Mouse (Mus musculus) CH12.LX (cell line): Measurements from ENCODE around the gene Kif22. TPM values are rescaled to one million over a fixed set of nuclear protein-coding genes. Genes with fewer than 3 reads are reported as not detected.
A peak's percentile ranks its signal among the peaks of the same experiment; 100 is the strongest.

Experiments
- DNase-seq: peaks from one replicate; pipeline ENCODE4 v3.0.0-alpha.2; 2013; ENCODE audit errors: extremely low read depth
- H3K27ac ChIP-seq: 2 replicates; pipeline ENCODE4 v1.5.1; 2012; ENCODE audit warnings: low read depth, mild to moderate bottlenecking, control low read depth, moderate library complexity; ENCODE audit not compliant: insufficient read depth
- H3K27me3 ChIP-seq: replicated peaks from 2 replicates; pipeline ENCODE3; 2012; ENCODE audit warnings: inconsistent platforms
- H3K36me3 ChIP-seq, 2 experiments: replicated peaks in 1 of 2; 2 replicates each; pipeline versions ENCODE3 to v1.6.1; 2012; ENCODE audit warnings: inconsistent platforms in 1 of 2, low read length in 1 of 2, mild to moderate bottlenecking in 1 of 2, mixed read lengths in 1 of 2, moderate library complexity in 1 of 2; ENCODE audit not compliant: control insufficient read depth in 1 of 2, insufficient read depth in 1 of 2
- H3K4me1 ChIP-seq, 2 experiments: 2 replicates each; pipeline ENCODE4 v1.6.1; 2012; ENCODE audit warnings: inconsistent platforms in 1 of 2, moderate library complexity in 1 of 2; ENCODE audit not compliant: insufficient read depth in 2 of 2, control insufficient read depth in 1 of 2
- H3K4me2 ChIP-seq: 2 replicates; pipeline ENCODE4 v1.6.1; 2012; ENCODE audit warnings: low read depth, mild to moderate bottlenecking, control low read depth; ENCODE audit not compliant: poor library complexity, insufficient read depth, severe bottlenecking
- H3K4me3 ChIP-seq, 3 experiments: fragments of 150-350 bp in 1 of 3; sonication (generic) in 1 of 3; replicated peaks in 1 of 3; 2 replicates each; pipeline versions ENCODE3 to v1.5.1; 2011 to 2012; ENCODE audit warnings: low read depth in 2 of 3, low read length in 2 of 3, mild to moderate bottlenecking in 2 of 3, moderate library complexity in 2 of 3, control low read depth in 1 of 3, improper control_type of control experiment in 1 of 3, inconsistent platforms in 1 of 3, mixed read lengths in 1 of 3; ENCODE audit not compliant: poor library complexity in 1 of 3
- H3K79me2 ChIP-seq: replicated peaks from 2 replicates; pipeline ENCODE4 v1.6.1; 2012; ENCODE audit warnings: mild to moderate bottlenecking, moderate library complexity; ENCODE audit not compliant: control insufficient read depth, poor library complexity, insufficient read depth, severe bottlenecking; ENCODE audit errors: extremely low read depth
- H3K9ac ChIP-seq: 2 replicates; pipeline ENCODE4 v1.6.1; 2012; ENCODE audit warnings: low read depth, mild to moderate bottlenecking, control low read depth, moderate library complexity; ENCODE audit not compliant: insufficient read depth
- H3K9me3 ChIP-seq: replicated peaks from 2 replicates; pipeline ENCODE3; 2012; ENCODE audit warnings: low read length, inconsistent platforms, mixed read lengths
- CHD1 ChIP-seq: IDR thresholded peaks from 2 replicates; pipeline ENCODE4 v1.6.1; 2012; ENCODE audit warnings: low read depth, low read length, improper control_type of control experiment, inconsistent platforms
- CHD2 ChIP-seq: IDR thresholded peaks from 2 replicates; pipeline ENCODE4 v1.6.1; 2011; ENCODE audit warnings: low read length, improper control_type of control experiment
- E2F4 ChIP-seq: IDR thresholded peaks from 2 replicates; pipeline ENCODE4 v1.6.1; 2011; ENCODE audit warnings: low read depth, low read length, improper control_type of control experiment; ENCODE audit not compliant: insufficient replicate concordance
- ELF1 ChIP-seq: IDR thresholded peaks from 2 replicates; pipeline ENCODE4 v1.6.1; 2014; ENCODE audit warnings: low read depth, mild to moderate bottlenecking, inconsistent platforms, low read length, improper control_type of control experiment
- ETS1 ChIP-seq: conservative IDR thresholded peaks from 2 replicates; pipeline ENCODE4 v1.6.1; 2012; ENCODE audit warnings: low read depth, mild to moderate bottlenecking, inconsistent platforms, low read length, improper control_type of control experiment, moderate library complexity
- HCFC1 ChIP-seq: IDR thresholded peaks from 2 replicates; pipeline ENCODE4 v1.6.1; 2012; ENCODE audit warnings: low read depth, mild to moderate bottlenecking, inconsistent platforms, low read length, improper control_type of control experiment
- IRF4 ChIP-seq: IDR thresholded peaks from 2 replicates; pipeline ENCODE4 v1.6.1; 2014; ENCODE audit warnings: low read depth, mild to moderate bottlenecking, inconsistent platforms, low read length, improper control_type of control experiment
- KAT2A ChIP-seq: IDR thresholded peaks from 2 replicates; pipeline ENCODE4 v1.6.1; 2012; ENCODE audit warnings: low read length, improper control_type of control experiment, inconsistent platforms; ENCODE audit not compliant: insufficient replicate concordance
- MAX ChIP-seq: IDR thresholded peaks from 2 replicates; pipeline ENCODE4 v1.6.1; 2011; ENCODE audit warnings: low read length, improper control_type of control experiment
- MAZ ChIP-seq: IDR thresholded peaks from 2 replicates; pipeline ENCODE4 v1.6.1; 2012; ENCODE audit warnings: low read depth, mild to moderate bottlenecking, inconsistent platforms, low read length, improper control_type of control experiment, moderate library complexity
- MEF2A ChIP-seq: IDR thresholded peaks from 2 replicates; pipeline ENCODE4 v1.6.1; 2014; ENCODE audit warnings: low read depth, mild to moderate bottlenecking, inconsistent platforms, low read length, improper control_type of control experiment, borderline replicate concordance
- MXI1 ChIP-seq: IDR thresholded peaks from 2 replicates; pipeline ENCODE4 v1.6.1; 2011; ENCODE audit warnings: mild to moderate bottlenecking, low read depth, low read length, improper control_type of control experiment
- MYC ChIP-seq: IDR thresholded peaks from 2 replicates; pipeline ENCODE4 v1.6.1; 2011; ENCODE audit warnings: low read depth, mild to moderate bottlenecking, improper control_type of control experiment, low read length
- NELFE ChIP-seq: IDR thresholded peaks from 2 replicates; pipeline ENCODE4 v1.6.1; 2011; ENCODE audit warnings: low read depth, low read length, improper control_type of control experiment
- NRF1 ChIP-seq: IDR thresholded peaks from 2 replicates; pipeline ENCODE4 v1.6.1; 2014; ENCODE audit warnings: low read depth, mild to moderate bottlenecking, inconsistent platforms, low read length, improper control_type of control experiment, moderate library complexity
- POLR2A ChIP-seq: IDR thresholded peaks from 2 replicates; pipeline ENCODE4 v1.6.1; 2011; ENCODE audit warnings: low read depth, mild to moderate bottlenecking, improper control_type of control experiment, low read length
- POLR2AphosphoS2 ChIP-seq: IDR thresholded peaks from 2 replicates; pipeline ENCODE4 v1.6.1; 2011; ENCODE audit warnings: low read depth, low read length, improper control_type of control experiment
- SIN3A ChIP-seq: IDR thresholded peaks from 2 replicates; pipeline ENCODE4 v1.6.1; 2012; ENCODE audit warnings: low read length, improper control_type of control experiment, inconsistent platforms
- SMC3 ChIP-seq: IDR thresholded peaks from 2 replicates; pipeline ENCODE4 v1.6.1; 2011; ENCODE audit warnings: low read depth, low read length, improper control_type of control experiment
- TBP ChIP-seq: conservative IDR thresholded peaks from 2 replicates; pipeline ENCODE4 v1.6.1; 2011; ENCODE audit warnings: low read depth, low read length, improper control_type of control experiment
- TCF12 ChIP-seq: IDR thresholded peaks from 2 replicates; pipeline ENCODE4 v1.6.1; 2014; ENCODE audit warnings: low read depth, mild to moderate bottlenecking, inconsistent platforms, low read length, improper control_type of control experiment
- UBTF ChIP-seq: IDR thresholded peaks from 2 replicates; pipeline ENCODE4 v1.6.1; 2012; ENCODE audit warnings: low read depth, mild to moderate bottlenecking, inconsistent platforms, low read length, improper control_type of control experiment, moderate library complexity
- USF1 ChIP-seq: IDR thresholded peaks from 2 replicates; pipeline ENCODE4 v1.6.1; 2014; ENCODE audit warnings: low read depth, mild to moderate bottlenecking, inconsistent platforms, low read length, improper control_type of control experiment
- USF2 ChIP-seq: conservative IDR thresholded peaks from 2 replicates; pipeline ENCODE4 v1.6.1; 2011; ENCODE audit warnings: low read depth, low read length, improper control_type of control experiment
- ZC3H11A ChIP-seq: IDR thresholded peaks from 2 replicates; pipeline ENCODE4 v1.6.1; 2012; ENCODE audit warnings: low read depth, mild to moderate bottlenecking, inconsistent platforms, low read length, improper control_type of control experiment
- ZKSCAN1 ChIP-seq: IDR thresholded peaks from 2 replicates; pipeline ENCODE4 v1.6.1; 2012; ENCODE audit warnings: low read depth, inconsistent platforms, low read length, improper control_type of control experiment, borderline replicate concordance
- ZMIZ1 ChIP-seq: IDR thresholded peaks from 2 replicates; pipeline ENCODE4 v1.6.1; 2012; ENCODE audit warnings: low read depth, mild to moderate bottlenecking, inconsistent platforms, low read length, improper control_type of control experiment
- dilution Hi-C: fragments of 300-500 bp; cut with MboI; formaldehyde crosslinking; loops from 2 replicates; pipeline ENCODE4 v1.14.3; 2020; ENCODE audit warnings: low sequenced_read_pairs; ENCODE audit not compliant: extremely low pct_unique_long_range_greater_than_20kb, extremely low pct_ligation_motif_present
- in situ Hi-C: fragments of 300-500 bp; cut with MboI; formaldehyde crosslinking; loops from 3 replicates; pipeline ENCODE4 v1.14.3; 2019; ENCODE audit warnings: low sequenced_read_pairs, low pct_ligation_motif_present, low pct_unique_long_range_greater_than_20kb, mixed read lengths
- polyA plus RNA-seq: library from polyadenylated mRNA; unstranded; fragments of >175 nt; gene quantifications from 2 replicates; pipeline ENCODE4 v1.2.1, GENCODE M21; 2012; ENCODE audit warnings: low read depth; ENCODE audit not compliant: insufficient read length
- total RNA-seq, 2 experiments: library from RNA; depleted of rRNA; stranded (reverse); fragments of 300-350 nt in 1 of 2; fragments of >200 nt in 1 of 2; gene quantifications; 2 replicates each; pipeline ENCODE4 v1.2.3; 2012 to 2014

Gene Kif22
- 54.2 and 63.9 TPM in 2 replicates for total RNA-seq (2012; rRNA removed)
- 58.1 and 65.0 TPM in 2 replicates for total RNA-seq (2014; rRNA removed)
- 81.4 and 86.2 TPM in 2 replicates for polyA plus RNA-seq

- peaks cover 3 to 22% of the 10 kb centered on the region in 2 experiments; a peak in 3 of 4 replicates for H3K4me1 ChIP-seq
- H3K4me3 ChIP-seq: peak within 1 kb of the TSS; percentile 90 to 99 (median 95)
- peak; percentile 89 for DNase-seq
- TF ChIP-seq ELF1: peak; percentile 89
- 0 out of 2 replicates have a peak, but pooled peaks have one; percentile 9 for TF ChIP-seq ETS1
- peak; percentile 85 for TF ChIP-seq TBP
- peak; percentile 63; the same call in 1 of the 2 replicates for TF ChIP-seq MEF2A
- peak; percentile 94; the same call in 1 of the 2 replicates for TF ChIP-seq MXI1
- peak; percentile 88 for TF ChIP-seq NELFE
- TF ChIP-seq MAX: 0 out of 2 replicates have a peak, but pooled peaks have one; percentile 44
- TF ChIP-seq CHD2: peak; percentile 89
- peak; percentile 57; the same call in 1 of the 2 replicates for TF ChIP-seq MAZ
- no peak for TF ChIP-seq USF2
- TF ChIP-seq USF1: no peak
- no peak for TF ChIP-seq ZKSCAN1
- peak; percentile 76 for TF ChIP-seq IRF4
- peak; percentile 96 for TF ChIP-seq E2F4
- peak; percentile 96 for TF ChIP-seq SIN3A
- TF ChIP-seq NRF1: no peak
- TF ChIP-seq HCFC1: peak; percentile 83
- TF ChIP-seq MYC: peak; percentile 54; the same call in 1 of the 2 replicates
- peak; percentile 82; the same call in 1 of the 2 replicates for TF ChIP-seq KAT2A
- TF ChIP-seq UBTF: no peak
- no peak for TF ChIP-seq SMC3
- peak; percentile 78 for TF ChIP-seq ZMIZ1
- peak; percentile 89 for TF ChIP-seq POLR2A
- TF ChIP-seq POLR2AphosphoS2: peak; percentile 80
- TF ChIP-seq CHD1: peak; percentile 66; the same call in 1 of the 2 replicates
- peak; percentile 71; the same call in 1 of the 2 replicates for TF ChIP-seq TCF12
- no peak for TF ChIP-seq ZC3H11A
- H3K9me3 ChIP-seq: no peaks in the 10 kb centered on the region
- H3K27me3 ChIP-seq: no peaks in the 10 kb centered on the region
- peak within 1 kb of the TSS; percentile 41; the same call in 1 of the 2 replicates for H3K27ac ChIP-seq
- H3K9ac ChIP-seq: peak within 1 kb of the TSS; percentile 92
- H3K4me2 ChIP-seq: peak within 1 kb of the TSS; percentile 91
- peaks cover 0 to 42% of the 10 kb centered on the region in 2 experiments for H3K36me3 ChIP-seq
- in situ Hi-C loops (no loop called here), dilution Hi-C loops (no loop called here)
- H3K79me2 ChIP-seq: peaks cover 37% of the 10 kb centered on the region
Observed at GRCm38 (mm10) chr7:127041851-127042672, at the start of gene Kif22. Kif22 (minus strand) TSS chr7:127042471.
